Mouse (Mus musculus): ENCODE results near the gene Ccdc158.

The Ccdc158 gene

GRCm38 (mm10) chr5:92684715-92685460, 9.8 kb upstream of the Ccdc158 start:
- no peak for DNase-seq

- DNase-seq, result no peak
Observed at GRCm38 (mm10) chr5:92683871-92684475, 8.9 kb upstream of the Ccdc158 start.

- DNase-seq, result peak; percentile 37 to 39
Observed at GRCm38 (mm10) chr5:92683351-92683807, 8.3 kb upstream of the Ccdc158 start, which contains the start of gene Shroom3. Gene Shroom3 (plus strand): TSS chr5:92683435.

GRCm38 (mm10) chr5:92682621-92683348, 7.7 kb upstream of the Ccdc158 start:
- DNase-seq, result peak in 1 of 2 experiments; percentile 33

- DNase-seq, result no peak
Observed at GRCm38 (mm10) chr5:92681861-92682260, 6.8 kb upstream of the Ccdc158 start.

GRCm38 (mm10) chr5:92679441-92679840, 4.4 kb upstream of the Ccdc158 start:
- peak in 1 of 2 experiments; percentile 63 for DNase-seq

GRCm38 (mm10) chr5:92675574-92675920, 476 bp upstream of the Ccdc158 start:
- DNase-seq, result no peak

GRCm38 (mm10) chr5:92666860-92667259, 8.2 kb downstream of the Ccdc158 start:
- no peak for DNase-seq

- no peak for DNase-seq
Observed at GRCm38 (mm10) chr5:92664321-92664720, 10.8 kb downstream of the Ccdc158 start.

- peak; percentile 77 to 85 for DNase-seq
Observed at GRCm38 (mm10) chr5:92656256-92656655, 18.8 kb downstream of the Ccdc158 start.

GRCm38 (mm10) chr5:92640861-92641260, 34.2 kb downstream of the Ccdc158 start:
- no peak for DNase-seq

GRCm38 (mm10) chr5:92635891-92636290, 39.2 kb downstream of the Ccdc158 start:
- DNase-seq, result no peak

- no peak for DNase-seq
Observed at GRCm38 (mm10) chr5:92634916-92635315, 40.2 kb downstream of the Ccdc158 start.

- peak in 1 of 2 experiments; percentile 8 for DNase-seq
Observed at GRCm38 (mm10) chr5:92633526-92633925, 41.5 kb downstream of the Ccdc158 start.

- DNase-seq, result no peak
Observed at GRCm38 (mm10) chr5:92627896-92628295, 47.2 kb downstream of the Ccdc158 start.

- DNase-seq, result no peak
Observed at GRCm38 (mm10) chr5:92621883-92622282, 53.2 kb downstream of the Ccdc158 start.

- DNase-seq, result peak in 1 of 2 experiments; percentile 45
Observed at GRCm38 (mm10) chr5:92612756-92613155, 62.3 kb downstream of the Ccdc158 start.

GRCm38 (mm10) chr5:92607492-92608229, 67.4 kb downstream of the Ccdc158 start:
- DNase-seq, result no peak

GRCm38 (mm10) chr5:92604452-92605247, 70.4 kb downstream of the Ccdc158 start:
- peak; percentile 52 to 56 for DNase-seq

- DNase-seq, result peak; percentile 76 to 81
Observed at GRCm38 (mm10) chr5:92602691-92603690, 72.1 kb downstream of the Ccdc158 start, which contains the start of gene Stbd1. Gene Stbd1 (plus strand): TSS chr5:92603041.
